Mouse (Mus musculus): ENCODE results near the gene Slc7a9. TPM values are rescaled to one million over a fixed set of nuclear protein-coding genes. Genes with fewer than 3 reads are reported as not detected.

The Slc7a9 gene
- polyA plus RNA-seq, 1 experiment from 2014 or later = 2.6 TPM

DNA sequence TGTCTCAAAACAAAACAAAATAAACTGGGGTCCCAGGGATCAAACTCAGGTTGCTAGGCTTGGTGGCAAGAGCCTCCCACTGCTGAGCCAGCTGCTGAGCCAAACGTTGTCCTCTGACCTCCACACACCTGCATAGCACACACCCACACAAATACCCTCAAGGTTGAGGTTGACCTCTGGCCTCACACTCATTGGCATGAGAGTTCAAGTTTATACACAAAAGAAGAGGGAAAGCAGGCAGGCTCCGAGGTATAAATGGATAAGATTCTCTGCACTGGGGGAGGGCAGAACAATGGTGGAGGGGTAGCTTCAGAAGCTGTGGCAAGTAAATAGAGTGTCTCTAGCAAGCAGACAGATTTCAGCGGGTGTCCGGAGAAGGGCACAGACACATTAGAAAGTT is 1.1 kb upstream of the Slc7a9 start:
- 52% methylated on average over 4 of the region's 4 CpGs for WGBS
- H3K36me3 ChIP-seq (ENCODE audit: control insufficient read depth, insufficient read depth, low read length) = no peaks in the 10 kb centered on the region
- no peak overlapping the region for H3K9ac ChIP-seq (ENCODE audit: low read depth, low read length)
- DNase-seq (ENCODE audit: low spot score) (no peak), ATAC-seq (replicated peaks; ENCODE audit: low FRiP score) (no peak)
- no peak overlapping the region for H3K4me2 ChIP-seq
- H3K9me3 ChIP-seq (ENCODE audit: control insufficient read depth, low read length) = no peaks in the 10 kb centered on the region
- no peak overlapping the region for H3K4me3 ChIP-seq (ENCODE audit: low read depth, low read length)
- H3K27ac ChIP-seq (ENCODE audit: low read depth, low read length) = no peak overlapping the region
- H3K4me1 ChIP-seq (replicated peaks; ENCODE audit: control insufficient read depth, insufficient read depth, low read length) = peaks cover 4% of the 10 kb centered on the region; the same call in 1 of the 2 replicates
- H3K27me3 ChIP-seq (replicated peaks; ENCODE audit: control insufficient read depth, insufficient read depth, low read length) = no peaks in the 10 kb centered on the region

GRCm38 (mm10) chr7:35448867-35449266 is 271 bp downstream of the Slc7a9 start:
- no peaks in the 10 kb centered on the region for H3K36me3 ChIP-seq (ENCODE audit: control insufficient read depth, insufficient read depth, low read length)
- 59% methylated on average over 7 of the region's 7 CpGs for WGBS
- H3K4me1 ChIP-seq (replicated peaks; ENCODE audit: control insufficient read depth, insufficient read depth, low read length) = peaks cover 4% of the 10 kb centered on the region; the same call in 1 of the 2 replicates
- DNase-seq (ENCODE audit: low spot score) = no peak
- no peak for ATAC-seq (replicated peaks; ENCODE audit: low FRiP score)
- H3K9ac ChIP-seq (ENCODE audit: low read depth, low read length) = no peak overlapping the region
- peak overlapping the region; percentile 28; the same call in 1 of the 2 replicates for H3K4me2 ChIP-seq
- no peak overlapping the region for H3K4me3 ChIP-seq (ENCODE audit: low read depth, low read length)
- no peaks in the 10 kb centered on the region for H3K27me3 ChIP-seq (replicated peaks; ENCODE audit: control insufficient read depth, insufficient read depth, low read length)
- no peaks in the 10 kb centered on the region for H3K9me3 ChIP-seq (ENCODE audit: control insufficient read depth, low read length)
- H3K27ac ChIP-seq (ENCODE audit: low read depth, low read length) = no peak overlapping the region

DNA sequence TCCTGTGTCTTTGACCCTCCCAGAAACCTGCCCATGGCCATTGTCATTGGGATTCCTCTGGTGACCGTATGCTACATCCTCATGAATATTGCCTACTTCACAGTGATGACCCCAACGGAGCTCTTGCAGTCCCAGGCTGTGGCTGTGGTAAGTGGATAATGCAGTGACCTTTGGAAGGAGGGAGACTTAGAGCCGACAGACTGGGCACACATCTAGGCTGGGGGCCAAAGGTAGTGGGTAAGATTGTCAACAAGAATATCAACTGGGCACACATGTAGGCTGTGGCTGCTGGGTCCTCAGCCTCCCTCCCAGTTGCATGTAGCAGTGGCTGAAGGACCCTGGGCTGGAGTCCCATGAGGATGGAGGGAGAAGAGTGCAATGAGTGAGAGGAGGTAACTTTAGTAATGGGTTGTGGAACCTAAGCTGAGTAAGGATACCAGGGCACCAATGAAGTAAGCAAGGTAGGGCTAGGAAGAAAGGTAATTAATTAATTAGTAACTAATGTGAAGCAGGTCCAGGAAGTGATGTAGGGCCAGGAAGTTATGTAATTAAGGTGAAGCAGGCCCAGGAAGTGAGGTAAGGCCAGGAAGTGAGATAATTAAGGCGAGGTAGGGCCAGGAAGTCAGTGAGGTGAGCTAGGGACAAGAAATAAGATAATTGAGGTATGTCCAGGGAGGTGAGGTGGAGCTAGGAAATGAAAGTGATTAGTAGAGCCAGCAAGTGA is 7.7 kb downstream of the Slc7a9 start:
- DNase-seq (ENCODE audit: low spot score) = no peak
- Histone ChIP-seq H3K9me3 (ENCODE audit: control insufficient read depth, low read length) (no peaks in the 10 kb centered on the region), H3K4me3 (ENCODE audit: low read depth, low read length) (no peak overlapping the region), H3K27me3 (replicated peaks; ENCODE audit: control insufficient read depth, insufficient read depth, low read length) (no peaks in the 10 kb centered on the region), H3K36me3 (ENCODE audit: control insufficient read depth, insufficient read depth, low read length) (no peaks in the 10 kb centered on the region), H3K9ac (ENCODE audit: low read depth, low read length) (no peak overlapping the region), H3K4me1 (replicated peaks; ENCODE audit: control insufficient read depth, insufficient read depth, low read length) (no peaks in the 10 kb centered on the region), H3K27ac (ENCODE audit: low read depth, low read length) (no peak overlapping the region), H3K4me2 (no peak overlapping the region)
- WGBS = 85% methylated on average over 4 of the region's 4 CpGs
- no peak for ATAC-seq (replicated peaks; ENCODE audit: low FRiP score)

DNA sequence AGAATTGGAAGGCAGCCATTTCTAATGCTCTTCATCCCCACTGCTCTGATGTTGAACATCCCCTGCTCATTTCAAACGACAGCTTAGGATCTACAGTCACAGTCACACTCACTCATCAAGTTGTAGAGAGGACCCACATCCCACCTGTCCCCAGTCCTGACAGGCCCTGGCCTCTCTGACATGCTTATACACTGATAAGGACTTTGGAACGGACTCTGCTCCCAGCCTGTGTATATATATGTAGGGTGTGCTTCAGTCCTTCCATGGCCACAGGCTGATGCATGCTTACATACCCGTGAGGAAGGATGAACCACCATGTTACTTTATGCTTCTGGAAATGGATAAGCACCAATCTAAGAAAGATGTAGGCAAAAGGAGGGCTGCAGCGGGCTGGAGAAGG is 12.4 kb downstream of the Slc7a9 start:
- no peaks in the 10 kb centered on the region for H3K27me3 ChIP-seq (replicated peaks; ENCODE audit: control insufficient read depth, insufficient read depth, low read length)
- H3K4me2 ChIP-seq = no peak overlapping the region
- no peak overlapping the region for H3K4me3 ChIP-seq (ENCODE audit: low read depth, low read length)
- no peak overlapping the region for H3K9ac ChIP-seq (ENCODE audit: low read depth, low read length)
- H3K36me3 ChIP-seq (ENCODE audit: control insufficient read depth, insufficient read depth, low read length) = no peaks in the 10 kb centered on the region
- H3K27ac ChIP-seq (ENCODE audit: low read depth, low read length) = no peak overlapping the region
- ATAC-seq (replicated peaks; ENCODE audit: low FRiP score) (no peak), DNase-seq (ENCODE audit: low spot score) (no peak)
- H3K4me1 ChIP-seq (replicated peaks; ENCODE audit: control insufficient read depth, insufficient read depth, low read length) = no peaks in the 10 kb centered on the region
- WGBS = 71% methylated on average over 4 of the region's 4 CpGs
- H3K9me3 ChIP-seq (ENCODE audit: control insufficient read depth, low read length) = no peaks in the 10 kb centered on the region

GRCm38 (mm10) chr7:35465027-35465426 is 16.4 kb downstream of the Slc7a9 start:
- no peak overlapping the region for H3K27ac ChIP-seq (ENCODE audit: low read depth, low read length)
- 77% methylated on average over 5 of the region's 5 CpGs for WGBS
- H3K27me3 ChIP-seq (replicated peaks; ENCODE audit: control insufficient read depth, insufficient read depth, low read length) = no peaks in the 10 kb centered on the region
- H3K4me1 ChIP-seq (replicated peaks; ENCODE audit: control insufficient read depth, insufficient read depth, low read length) = no peaks in the 10 kb centered on the region
- H3K4me2 ChIP-seq = no peak overlapping the region
- DNase-seq (ENCODE audit: low spot score) (no peak), ATAC-seq (replicated peaks; ENCODE audit: low FRiP score) (no peak)
- no peak overlapping the region for H3K4me3 ChIP-seq (ENCODE audit: low read depth, low read length)
- no peaks in the 10 kb centered on the region for H3K36me3 ChIP-seq (ENCODE audit: control insufficient read depth, insufficient read depth, low read length)
- no peak overlapping the region for H3K9ac ChIP-seq (ENCODE audit: low read depth, low read length)
- H3K9me3 ChIP-seq (ENCODE audit: control insufficient read depth, low read length) = no peaks in the 10 kb centered on the region

GRCm38 (mm10) chr7:35467856-35468255 is 19.3 kb downstream of the Slc7a9 start:
- Histone ChIP-seq H3K9me3 (ENCODE audit: control insufficient read depth, low read length) (no peaks in the 10 kb centered on the region), H3K4me2 (no peak overlapping the region), H3K4me1 (replicated peaks; ENCODE audit: control insufficient read depth, insufficient read depth, low read length) (no peaks in the 10 kb centered on the region), H3K4me3 (ENCODE audit: low read depth, low read length) (no peak overlapping the region), H3K27ac (ENCODE audit: low read depth, low read length) (no peak overlapping the region), H3K27me3 (replicated peaks; ENCODE audit: control insufficient read depth, insufficient read depth, low read length) (no peaks in the 10 kb centered on the region), H3K36me3 (ENCODE audit: control insufficient read depth, insufficient read depth, low read length) (no peaks in the 10 kb centered on the region), H3K9ac (ENCODE audit: low read depth, low read length) (no peak overlapping the region)
- no peak for ATAC-seq (replicated peaks; ENCODE audit: low FRiP score)
- 69% methylated on average over 2 of the region's 2 CpGs for WGBS
- DNase-seq (ENCODE audit: low spot score) = no peak

- H3K27ac ChIP-seq (ENCODE audit: low read depth, low read length) = no peak overlapping the region
- no peaks in the 10 kb centered on the region for H3K9me3 ChIP-seq (ENCODE audit: control insufficient read depth, low read length)
- no peaks in the 10 kb centered on the region for H3K4me1 ChIP-seq (replicated peaks; ENCODE audit: control insufficient read depth, insufficient read depth, low read length)
- DNase-seq (ENCODE audit: low spot score) (no peak), ATAC-seq (replicated peaks; ENCODE audit: low FRiP score) (no peak)
- H3K9ac ChIP-seq (ENCODE audit: low read depth, low read length) = no peak overlapping the region
- 50% methylated on average over 4 of the region's 4 CpGs for WGBS
- H3K36me3 ChIP-seq (ENCODE audit: control insufficient read depth, insufficient read depth, low read length) = no peaks in the 10 kb centered on the region
- H3K4me3 ChIP-seq (ENCODE audit: low read depth, low read length) = no peak overlapping the region
- no peaks in the 10 kb centered on the region for H3K27me3 ChIP-seq (replicated peaks; ENCODE audit: control insufficient read depth, insufficient read depth, low read length)
- H3K4me2 ChIP-seq = no peak overlapping the region
These were observed 22.2 kb downstream of the Slc7a9 start for GRCm38 (mm10) chr7:35470794-35471193.

GRCm38 (mm10) chr7:35476457-35476856 is 27.9 kb downstream of the Slc7a9 start:
- 86% methylated on average over 2 of the region's 2 CpGs for WGBS
- ATAC-seq (replicated peaks; ENCODE audit: low FRiP score) (no peak), DNase-seq (ENCODE audit: low spot score) (no peak)
- H3K9ac ChIP-seq (ENCODE audit: low read depth, low read length) = no peak overlapping the region
- H3K4me3 ChIP-seq (ENCODE audit: low read depth, low read length) = no peak overlapping the region
- no peaks in the 10 kb centered on the region for H3K4me1 ChIP-seq (replicated peaks; ENCODE audit: control insufficient read depth, insufficient read depth, low read length)
- H3K27me3 ChIP-seq (replicated peaks; ENCODE audit: control insufficient read depth, insufficient read depth, low read length) = no peaks in the 10 kb centered on the region
- no peaks in the 10 kb centered on the region for H3K9me3 ChIP-seq (ENCODE audit: control insufficient read depth, low read length)
- H3K36me3 ChIP-seq (ENCODE audit: control insufficient read depth, insufficient read depth, low read length) = no peaks in the 10 kb centered on the region
- H3K4me2 ChIP-seq = no peak overlapping the region
- no peak overlapping the region for H3K27ac ChIP-seq (ENCODE audit: low read depth, low read length)

GRCm38 (mm10) chr7:35485126-35485525 is 36.5 kb downstream of the Slc7a9 start:
- Histone ChIP-seq H3K9ac (ENCODE audit: low read depth, low read length) (no peak overlapping the region), H3K9me3 (ENCODE audit: control insufficient read depth, low read length) (no peaks in the 10 kb centered on the region), H3K4me2 (no peak overlapping the region), H3K27me3 (replicated peaks; ENCODE audit: control insufficient read depth, insufficient read depth, low read length) (no peaks in the 10 kb centered on the region), H3K27ac (ENCODE audit: low read depth, low read length) (no peak overlapping the region), H3K4me1 (replicated peaks; ENCODE audit: control insufficient read depth, insufficient read depth, low read length) (no peaks in the 10 kb centered on the region), H3K36me3 (ENCODE audit: control insufficient read depth, insufficient read depth, low read length) (no peaks in the 10 kb centered on the region), H3K4me3 (ENCODE audit: low read depth, low read length) (no peak overlapping the region)
- 56% methylated on average over 2 of the region's 2 CpGs for WGBS
- DNase-seq (ENCODE audit: low spot score) (no peak), ATAC-seq (replicated peaks; ENCODE audit: low FRiP score) (no peak)

All from liver, embryonic 11.5 days (tissue).